Mouse (Mus musculus): ENCODE measurements around the gene Snca. TPM values are rescaled to one million over a fixed set of nuclear protein-coding genes. Genes with fewer than 3 reads are reported as not detected.

Snca gene
- total RNA-seq (2021): 10 to 100 TPM; 15.9 to 19.7 TPM
- long read RNA-seq, experiment 1, transcript Snca-201 (6 exons, 1,280 nt): major isoform, 9 of 13 reads
- long read RNA-seq, experiment 1, partial matches to known transcripts: 2 of 13 reads
- long read RNA-seq, experiment 1, other reads (novel, unspliced or antisense): 0 of 13 reads
- long read RNA-seq, experiment 2, transcript Snca-201 (6 exons, 1,280 nt): major isoform, 16 of 22 reads
- long read RNA-seq, experiment 2, partial matches to known transcripts: 2 of 22 reads
- long read RNA-seq, experiment 2, other reads (novel, unspliced or antisense): 1 of 22 reads

DNA sequence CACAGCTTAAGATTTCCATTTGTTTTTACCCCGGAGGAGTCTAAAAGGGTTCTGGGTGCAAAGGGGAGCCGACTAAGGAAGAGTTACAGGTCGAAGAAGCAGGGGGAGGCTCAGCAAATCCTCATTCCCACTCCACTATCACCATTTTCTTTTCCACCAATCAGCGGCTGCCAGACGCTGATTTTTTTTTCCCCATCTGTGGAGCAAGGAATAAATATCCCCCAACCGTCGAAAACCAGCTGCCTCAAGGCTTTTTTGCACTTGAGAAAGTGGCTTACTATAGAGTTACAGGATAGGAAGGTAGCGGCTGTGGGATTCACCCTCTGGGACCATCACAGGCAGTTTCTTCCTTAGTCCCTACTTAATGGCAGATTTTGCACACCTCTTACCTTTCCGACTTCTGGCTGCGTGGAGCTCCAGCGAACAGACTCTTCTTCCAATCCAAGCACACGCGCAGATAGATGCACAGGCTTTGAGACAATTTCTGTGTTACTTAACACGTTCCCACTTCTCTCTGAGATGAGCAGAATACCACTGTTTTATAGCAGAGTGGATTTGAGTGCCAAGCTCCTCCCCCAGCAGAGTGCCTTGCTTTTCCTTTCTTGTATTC, at the start of gene Snca:
Gene Snca, minus strand, starts transcription at position 574 of the 610 bp plus-strand sequence.
- no peak for DNase-seq (ENCODE audit: low spot score in 2 of 2)

DNA sequence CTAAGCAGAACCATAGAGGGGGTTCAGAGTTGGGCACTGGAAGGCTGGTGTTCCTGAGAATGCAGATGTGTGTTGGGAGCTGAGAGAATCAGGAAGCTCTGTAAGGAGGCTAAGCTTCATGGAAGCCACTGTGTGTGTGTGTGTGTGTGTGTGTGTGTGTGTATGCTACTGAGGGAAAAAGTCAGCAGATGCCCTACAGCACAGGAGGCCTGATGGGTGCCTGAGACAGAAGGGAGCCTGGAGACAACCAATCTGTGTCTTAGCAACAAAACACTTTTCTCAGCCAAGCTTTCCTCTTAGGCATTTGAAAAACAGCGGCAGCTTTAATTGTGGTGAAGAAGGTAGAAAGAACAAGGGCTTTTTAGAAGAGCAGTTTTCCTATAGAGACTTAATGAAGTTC, 40.5 kb upstream of the Snca start:
- no peak for DNase-seq (ENCODE audit: low spot score in 2 of 2)

- DNase-seq (ENCODE audit: low spot score in 2 of 2): no peak
Measured at GRCm38 (mm10) chr6:60856599-60856998, 26.9 kb upstream of the Snca start.

GRCm38 (mm10) chr6:60851690-60852089, 22.0 kb upstream of the Snca start:
- DNase-seq (ENCODE audit: low spot score in 2 of 2): no peak

DNA sequence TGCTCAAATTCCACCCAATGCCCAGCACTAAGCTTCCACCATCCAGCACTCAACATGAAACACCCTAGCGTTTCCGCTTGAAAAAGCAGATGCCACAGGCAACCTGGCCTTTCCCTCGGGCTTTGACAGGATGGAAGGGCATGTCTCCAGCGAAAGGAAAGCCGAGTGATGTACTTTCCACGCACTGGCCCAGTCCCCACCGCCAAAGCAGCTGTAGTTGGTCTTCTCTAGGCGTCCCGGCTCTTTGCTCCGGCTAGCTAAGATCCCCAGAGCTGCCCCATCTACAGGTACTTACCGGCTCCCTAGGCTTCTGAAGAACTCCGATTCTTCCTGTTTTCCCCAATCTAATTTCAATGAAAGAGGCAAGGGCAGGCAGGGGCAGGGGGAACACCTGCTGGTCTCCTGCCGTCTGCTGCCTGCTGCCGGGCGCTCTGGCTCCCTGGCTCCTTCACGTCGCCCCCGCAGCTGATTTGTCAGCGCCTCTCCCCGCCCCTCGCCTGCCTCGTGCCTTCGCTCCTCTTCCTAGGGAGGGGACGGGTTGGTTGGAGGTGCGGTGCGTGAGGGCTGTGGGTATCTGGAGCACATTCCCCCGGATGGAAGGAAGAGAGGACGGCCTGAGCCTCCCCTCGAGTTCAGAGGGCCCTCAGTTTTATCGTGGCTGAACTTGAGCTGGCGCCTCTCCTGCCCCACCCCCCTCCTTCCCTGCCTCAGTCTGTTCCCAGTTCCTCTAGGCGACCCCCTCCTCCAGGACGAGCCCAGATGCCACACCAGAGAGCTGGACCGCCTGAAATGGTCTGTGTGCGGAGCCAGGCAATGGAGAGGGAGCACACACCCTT, 1.0 kb downstream of the Snca start:
- peak; percentile 9 to 14 for DNase-seq (ENCODE audit: low spot score in 2 of 2)

DNA sequence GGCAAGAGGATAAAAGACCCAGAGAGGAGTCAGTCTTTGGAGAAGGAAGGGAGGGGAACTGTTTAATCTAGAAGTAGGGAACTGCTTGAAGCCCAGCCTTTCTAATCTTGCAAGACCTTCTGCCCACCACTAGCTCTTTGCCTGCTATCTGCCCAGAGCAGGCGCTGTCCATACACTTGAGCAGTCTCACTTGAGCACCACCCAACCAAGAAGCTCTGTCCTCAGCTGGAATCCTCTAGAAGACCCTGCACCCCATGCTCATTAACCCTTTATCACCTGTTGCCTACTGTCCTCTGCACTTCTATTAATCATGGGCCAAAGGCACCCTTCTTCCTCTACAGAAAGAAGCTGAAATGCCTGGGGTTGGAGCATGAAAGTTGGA, 1.6 kb downstream of the Snca start:
- DNase-seq (ENCODE audit: low spot score in 2 of 2): no peak

DNA sequence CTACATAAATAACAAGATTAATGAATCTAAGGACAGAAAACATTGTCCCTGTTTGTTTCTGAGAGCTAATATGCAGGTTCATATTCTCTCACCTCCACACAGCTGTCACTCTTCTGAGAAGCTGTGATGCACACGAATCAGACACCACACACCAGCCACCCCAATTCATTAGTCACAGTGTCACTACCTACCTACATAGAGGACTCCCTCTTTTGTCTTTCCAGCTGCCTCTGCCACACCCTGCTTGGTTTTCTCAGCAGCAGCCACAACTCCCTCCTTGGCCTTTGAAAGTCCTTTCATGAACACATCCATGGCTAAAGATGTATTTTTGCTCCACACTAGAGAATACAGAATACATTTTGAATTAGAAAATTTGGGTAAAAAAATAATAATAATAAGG, 2.4 kb downstream of the Snca start:
- DNase-seq (ENCODE audit: low spot score in 2 of 2): no peak

DNA sequence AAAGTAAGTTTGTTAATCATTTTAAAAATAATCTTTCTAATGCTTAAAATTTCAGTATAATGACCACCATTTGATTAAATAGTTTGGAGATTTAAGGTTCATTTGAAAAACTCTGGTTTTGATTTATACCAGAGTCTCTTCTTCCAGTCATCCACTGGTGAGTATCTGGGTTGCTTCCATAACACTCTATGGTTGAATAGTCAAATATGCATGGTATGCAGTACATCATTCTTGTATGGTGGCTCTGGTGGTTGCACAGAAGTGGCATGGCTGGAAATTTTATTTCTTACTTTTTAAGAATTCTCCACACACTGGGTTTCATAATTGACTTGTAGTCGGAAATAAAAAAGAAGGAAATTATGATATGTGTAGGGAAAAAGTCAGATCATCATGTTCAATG, 10.4 kb downstream of the Snca start:
- DNase-seq (ENCODE audit: low spot score in 2 of 2): no peak

DNA sequence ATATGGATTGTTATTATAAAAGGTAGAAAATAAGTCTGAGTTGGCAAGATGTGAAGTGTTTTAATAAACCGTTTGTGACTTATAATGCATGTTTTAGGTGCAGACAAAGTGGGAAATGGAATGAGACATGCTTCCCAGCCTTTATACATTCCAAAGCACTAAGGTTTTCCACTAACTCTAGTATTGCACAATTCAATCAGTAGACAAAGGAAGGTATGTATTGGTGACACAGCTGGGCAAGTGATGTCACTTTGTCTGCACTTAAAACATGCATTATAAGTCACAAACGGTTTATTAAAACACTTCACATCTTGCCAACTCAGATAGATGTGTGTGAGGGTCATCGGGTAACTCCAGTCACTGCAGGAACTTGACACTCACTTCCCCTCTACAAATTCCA, 16.1 kb downstream of the Snca start:
- no peak for DNase-seq (ENCODE audit: low spot score in 2 of 2)

DNA sequence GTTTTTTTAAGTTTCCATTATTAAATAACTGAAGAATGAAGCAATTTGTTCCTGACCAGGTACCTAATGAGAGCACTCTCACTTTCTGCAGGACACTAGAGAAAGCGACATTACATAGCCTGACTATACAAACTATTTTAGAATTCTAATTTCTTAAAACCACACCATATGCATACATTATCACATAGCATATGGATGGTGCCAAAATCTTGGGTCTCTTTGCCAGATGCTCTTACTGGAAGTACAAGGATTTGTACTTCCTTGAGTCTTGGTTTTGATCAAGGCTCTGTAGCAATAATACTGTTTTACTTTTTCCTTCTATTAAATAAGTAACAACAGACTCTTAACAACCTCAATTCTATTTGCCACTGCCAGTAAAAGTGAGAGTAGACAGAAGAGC, 31.4 kb downstream of the Snca start:
- no peak for DNase-seq (ENCODE audit: low spot score in 2 of 2)

DNA sequence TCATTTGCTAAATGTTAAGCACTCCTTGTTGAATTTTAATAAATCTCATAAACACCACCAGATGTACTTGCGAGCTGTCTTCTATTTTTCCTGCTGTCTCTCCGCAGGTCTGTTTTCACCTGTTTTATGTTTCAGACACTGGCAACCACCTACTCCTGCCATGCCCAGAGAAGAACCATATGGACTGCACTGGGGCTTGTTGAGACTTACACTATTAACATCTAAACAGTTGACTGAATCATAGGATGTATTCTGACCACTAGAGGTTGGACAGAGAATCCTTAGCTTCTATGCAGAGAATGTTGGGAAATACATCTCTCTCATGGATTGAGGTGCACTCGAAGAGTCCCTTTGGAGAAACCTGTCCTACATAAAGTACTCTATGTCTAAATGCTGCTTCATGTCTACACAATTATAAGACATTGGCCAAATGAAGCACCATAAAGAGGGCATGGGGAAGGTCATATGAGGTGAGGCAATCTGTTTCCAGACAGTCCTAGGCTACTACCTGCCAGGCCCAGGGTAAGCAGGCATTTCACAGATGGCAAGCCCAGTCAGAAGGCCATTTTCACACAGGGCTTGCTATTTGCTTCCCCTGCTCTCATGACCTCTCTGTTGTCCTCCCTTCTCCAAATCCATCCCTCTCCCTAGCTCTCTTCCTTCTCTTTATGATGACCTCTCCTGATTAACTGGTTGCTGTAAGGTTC, 35.8 kb downstream of the Snca start:
- DNase-seq (ENCODE audit: low spot score in 2 of 2): no peak

- DNase-seq (ENCODE audit: low spot score in 2 of 2): no peak
Measured at GRCm38 (mm10) chr6:60786955-60787354, 42.7 kb downstream of the Snca start.

GRCm38 (mm10) chr6:60771899-60772298, 57.8 kb downstream of the Snca start:
- DNase-seq (ENCODE audit: low spot score in 2 of 2): no peak

- DNase-seq (ENCODE audit: low spot score in 2 of 2): no peak
Measured at GRCm38 (mm10) chr6:60765696-60766095, 64.0 kb downstream of the Snca start.

DNA sequence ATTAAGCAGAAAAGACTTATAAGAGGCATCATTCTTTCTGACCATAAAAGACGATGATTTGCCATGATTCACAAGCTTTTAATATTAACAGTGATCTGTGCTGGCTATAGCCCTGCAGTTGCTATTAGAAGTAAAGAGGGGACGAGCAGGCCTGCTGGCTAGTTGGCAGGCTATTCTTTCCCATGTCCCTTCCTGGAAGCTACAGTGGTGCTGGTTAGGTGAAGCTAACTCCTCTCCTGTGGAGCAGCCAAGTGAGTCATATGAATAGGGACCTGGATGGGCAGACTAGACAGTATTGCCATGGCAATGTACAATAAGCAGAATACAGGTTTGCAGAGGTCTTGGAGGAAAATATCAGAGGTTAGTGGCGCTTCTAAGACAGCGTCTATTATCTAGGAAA, 66.8 kb downstream of the Snca start:
- DNase-seq (ENCODE audit: low spot score in 2 of 2): no peak

- no peak for DNase-seq (ENCODE audit: low spot score in 2 of 2)
Measured at GRCm38 (mm10) chr6:60761710-60762109, 67.9 kb downstream of the Snca start.

DNA sequence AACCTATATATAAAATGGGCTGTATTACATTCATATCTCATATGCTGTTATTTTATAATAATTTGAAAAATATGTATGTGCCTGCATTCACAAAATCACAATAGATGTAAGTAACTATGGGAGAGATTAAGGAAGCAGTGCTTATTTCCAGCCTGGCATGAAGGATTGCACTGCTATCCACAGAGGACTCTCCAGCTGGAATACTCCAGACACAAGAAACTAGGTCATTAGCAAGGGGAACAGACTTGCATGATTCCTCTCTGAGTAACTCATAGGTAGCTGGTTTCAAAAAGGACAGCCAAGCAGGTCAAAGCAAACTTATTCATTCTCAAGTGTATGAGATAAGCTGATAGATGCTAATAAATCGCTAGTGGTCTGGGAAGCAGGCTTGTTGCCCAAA, 74.7 kb downstream of the Snca start:
- no peak for DNase-seq (ENCODE audit: low spot score in 2 of 2)

GRCm38 (mm10) chr6:60745965-60746364, 83.7 kb downstream of the Snca start:
- DNase-seq (ENCODE audit: low spot score in 2 of 2): no peak

DNA sequence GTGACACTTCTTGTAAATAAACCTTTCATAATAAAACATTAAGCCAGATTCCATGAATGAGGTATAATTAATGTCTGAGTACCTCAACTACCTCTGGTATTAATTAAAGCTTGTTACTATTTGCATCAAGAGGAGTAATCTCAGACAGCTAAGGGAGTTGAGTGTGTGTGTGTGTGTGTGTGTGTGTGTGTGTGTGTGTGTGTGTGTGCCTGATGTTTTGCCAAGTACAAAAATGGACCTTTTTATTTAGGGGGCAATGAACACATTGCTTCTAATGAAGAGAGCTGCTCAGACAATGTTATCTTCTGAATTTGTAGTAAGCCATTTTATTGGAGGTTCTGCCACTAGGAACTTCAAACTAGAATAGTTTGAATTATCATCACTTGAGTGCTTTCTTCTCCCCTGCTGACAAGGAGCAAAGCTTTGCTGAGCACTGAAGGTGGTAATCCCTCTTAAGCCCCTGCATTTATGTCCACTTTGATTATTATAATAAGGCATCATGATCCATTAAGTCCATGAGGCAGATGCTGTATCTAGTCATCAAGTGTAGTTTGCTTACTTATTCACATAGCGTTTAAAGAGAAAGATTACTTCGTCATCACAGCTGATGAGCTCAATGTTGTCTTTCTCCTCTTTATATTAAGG, 88.1 kb downstream of the Snca start:
- no peak for DNase-seq (ENCODE audit: low spot score in 2 of 2)

GRCm38 (mm10) chr6:60739776-60740175, 89.9 kb downstream of the Snca start:
- DNase-seq (ENCODE audit: low spot score in 2 of 2): no peak

GRCm38 (mm10) chr6:60731164-60731563, 98.5 kb downstream of the Snca start:
- DNase-seq (ENCODE audit: low spot score in 2 of 2): no peak
